Mouse (Mus musculus): ENCODE data around the gene Ier2.
A peak's percentile ranks its signal among the peaks of the same experiment; 100 is the strongest.
"Not testable (repeated sequence)": the region's sequence is repeated elsewhere in the genome, so short reads cannot be mapped to it uniquely, and the experiment has no call there.

The Ier2 gene

DNA sequence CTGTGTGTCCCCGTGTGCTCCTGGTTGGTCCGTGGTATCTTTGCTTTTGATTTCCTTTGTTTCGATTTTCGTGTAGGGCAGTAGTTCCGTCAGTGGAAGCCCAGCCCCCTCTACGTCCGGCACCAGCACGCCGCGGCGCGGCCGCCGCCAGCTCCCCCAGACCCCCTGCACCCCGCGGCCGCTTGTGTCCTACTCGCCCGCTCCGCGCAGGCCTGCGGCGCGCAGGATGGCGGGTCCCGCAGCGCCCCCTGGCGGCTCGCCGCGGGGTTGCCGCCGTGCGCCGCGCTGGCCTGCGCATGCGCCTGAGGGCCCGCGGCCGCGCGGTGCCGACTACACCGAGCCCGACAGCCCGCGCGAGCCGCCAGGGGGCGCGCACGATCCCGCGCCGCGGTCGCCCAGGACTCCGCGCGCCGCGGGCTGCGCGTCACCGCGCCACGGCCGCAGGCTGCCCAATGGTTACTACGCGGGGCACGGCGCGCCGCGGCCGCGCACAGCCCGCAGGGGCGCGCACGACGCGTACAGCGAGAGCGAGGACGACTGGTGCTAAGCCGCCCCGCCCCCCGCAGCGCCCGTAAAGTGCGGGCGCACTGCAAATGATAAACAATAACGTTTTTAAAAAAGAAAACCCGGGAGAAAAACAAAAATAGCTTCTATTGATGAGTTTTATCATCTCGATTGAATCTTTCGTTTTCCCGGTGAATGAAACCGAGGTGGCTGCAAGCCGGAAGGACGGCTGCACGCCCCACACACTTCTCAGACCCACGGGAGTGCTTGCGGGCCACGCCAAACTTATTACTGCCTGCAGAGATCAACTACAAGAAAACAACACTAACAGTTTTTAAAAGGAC lies 23.3 kb downstream of the Ier2 start:
- peak; percentile 92 for DNase-seq (ENCODE audit: low spot score)

DNA sequence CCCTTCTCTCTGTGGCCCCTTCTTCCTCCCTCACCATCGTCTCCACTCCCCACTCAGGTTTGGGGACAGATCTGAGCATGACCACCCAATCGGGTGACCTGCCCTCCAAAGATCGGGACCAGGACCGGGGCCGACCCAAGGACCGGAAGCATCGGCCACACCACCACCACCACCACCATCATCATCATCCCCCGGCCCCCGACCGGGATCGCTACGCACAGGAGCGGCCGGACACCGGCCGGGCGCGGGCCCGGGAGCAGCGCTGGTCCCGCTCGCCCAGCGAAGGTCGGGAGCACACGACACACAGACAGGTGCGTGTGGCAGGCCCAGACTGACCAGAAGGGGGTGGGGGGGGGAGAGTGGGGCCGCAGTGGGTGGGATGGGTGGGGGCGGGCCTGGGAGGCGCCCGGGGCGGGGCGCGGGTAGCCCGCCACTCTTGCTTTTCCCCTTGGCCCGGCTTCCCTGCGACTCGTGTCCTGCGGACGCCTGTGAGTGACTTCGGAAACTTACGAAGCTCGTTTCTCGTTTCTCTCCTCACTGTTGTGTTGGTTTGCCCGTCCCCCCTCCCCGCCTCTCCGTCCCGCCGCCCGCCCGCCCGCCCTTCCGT lies 24.0 kb downstream of the Ier2 start:
- DNase-seq (ENCODE audit: low spot score) = peak; percentile 23

DNA sequence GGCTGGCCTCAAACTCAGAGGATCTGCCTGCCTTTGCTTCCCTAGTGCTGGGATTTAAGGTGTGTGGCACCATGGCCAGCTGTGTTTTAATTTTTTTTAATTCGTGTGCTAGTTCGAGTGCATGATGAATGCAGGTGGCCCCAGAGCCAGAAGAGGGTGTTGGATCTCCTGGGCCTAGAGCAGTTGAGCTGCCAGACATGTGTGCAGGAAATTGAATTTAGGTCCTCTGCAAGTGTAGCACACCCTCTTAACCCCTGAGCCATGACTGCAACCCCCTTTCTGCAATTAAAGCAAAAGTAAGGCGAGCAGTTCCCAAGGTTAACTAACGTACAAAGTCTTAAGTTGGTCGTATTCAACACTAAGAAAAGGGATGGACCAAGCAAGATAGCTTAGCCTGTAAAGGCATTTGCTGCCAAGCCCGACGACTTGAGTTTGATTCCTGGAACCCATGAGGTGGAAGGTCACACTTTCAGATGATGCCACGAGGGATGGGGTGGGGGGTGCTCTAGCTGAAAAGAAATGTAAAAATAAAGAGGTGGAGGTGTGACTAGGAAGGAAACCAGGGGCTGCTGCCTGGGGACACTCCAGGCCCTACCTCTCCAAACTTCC lies 24.6 kb downstream of the Ier2 start:
- no peak for DNase-seq (ENCODE audit: low spot score)

DNA sequence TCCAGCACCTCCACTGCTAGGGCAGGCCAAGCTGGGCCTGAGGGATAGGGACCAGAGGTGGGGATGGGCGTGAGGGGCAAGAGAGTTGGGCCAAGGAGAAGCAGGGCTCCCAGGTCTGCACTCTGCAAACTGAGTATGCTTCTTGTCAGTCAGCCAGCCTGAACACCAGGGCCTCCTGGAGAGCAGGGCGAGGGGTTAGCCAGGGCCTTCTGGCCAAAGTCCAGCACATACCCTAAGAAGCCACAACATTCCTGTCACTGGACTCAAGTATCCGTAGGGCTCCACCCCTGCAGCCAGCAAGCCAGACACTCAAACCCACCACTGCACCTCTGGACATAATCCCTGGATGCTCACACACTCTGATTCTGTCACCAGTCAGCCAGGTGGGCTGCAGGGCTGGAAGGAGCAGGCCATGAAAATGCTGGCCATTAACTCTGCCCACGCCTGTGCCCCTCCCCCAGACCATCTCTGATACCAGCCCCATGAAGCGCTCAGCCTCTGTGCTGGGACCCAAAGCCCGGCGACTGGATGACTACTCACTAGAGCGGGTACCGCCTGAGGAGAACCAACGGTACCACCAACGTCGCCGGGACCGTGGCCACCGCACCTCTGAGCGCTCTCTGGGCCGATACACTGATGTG lies 26.5 kb downstream of the Ier2 start:
- DNase-seq (ENCODE audit: low spot score) = no peak

DNA sequence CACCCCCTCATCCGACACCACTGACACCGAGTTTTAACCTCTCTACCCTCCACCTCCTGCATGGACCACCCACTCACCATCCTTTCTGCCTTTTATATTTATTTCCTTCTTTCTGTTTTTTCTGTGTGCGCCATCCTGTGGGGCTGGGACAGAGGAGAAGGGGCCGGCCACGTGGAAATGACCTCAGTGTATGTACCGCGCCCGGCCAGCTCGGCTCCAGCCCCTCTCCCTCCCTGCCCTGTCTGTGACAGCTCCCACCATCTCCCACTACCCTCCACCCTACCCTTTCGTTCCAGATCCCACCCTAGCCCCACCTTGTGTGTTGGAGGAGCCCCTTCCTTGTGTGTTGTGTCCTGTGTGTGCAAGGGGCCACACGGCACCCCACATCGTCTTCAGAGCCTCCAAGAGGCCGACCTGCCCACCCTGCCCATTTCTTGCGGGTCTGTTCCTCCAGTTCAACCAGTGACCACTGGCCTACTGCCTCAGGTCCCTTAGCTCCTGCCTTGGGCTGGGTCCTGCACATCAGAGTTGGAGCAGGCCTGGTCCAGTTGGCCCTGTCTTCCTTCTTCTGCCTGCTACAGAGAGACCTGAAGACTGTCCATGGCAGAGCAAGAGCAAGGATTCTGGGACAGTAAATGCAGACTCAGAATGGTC lies 27.1 kb downstream of the Ier2 start:
- no peak for DNase-seq (ENCODE audit: low spot score)

DNA sequence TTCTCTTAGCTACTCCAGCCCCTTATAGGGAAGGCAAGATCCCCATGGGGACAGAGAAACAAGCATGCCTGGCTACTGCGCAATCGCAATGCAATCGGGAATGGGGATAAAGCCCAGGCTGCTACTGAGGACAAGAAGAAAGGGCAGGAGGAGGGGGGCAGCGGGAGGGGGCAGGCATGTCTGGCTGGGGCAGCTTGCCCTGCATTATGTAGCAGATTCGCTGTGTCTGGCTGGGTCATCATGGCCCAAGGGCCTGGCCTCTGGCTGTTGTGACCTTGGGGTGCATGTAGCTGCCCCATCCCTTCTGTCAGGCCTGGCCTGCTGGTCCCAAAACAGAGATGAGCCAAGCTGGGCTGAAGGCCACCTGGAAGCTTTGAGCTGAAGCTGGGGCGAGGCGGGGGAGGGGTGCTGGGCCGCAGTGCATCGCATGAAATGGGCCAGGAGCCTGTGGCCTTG lies 27.8 kb downstream of the Ier2 start:
- DNase-seq (ENCODE audit: low spot score) = peak; percentile 43

DNA sequence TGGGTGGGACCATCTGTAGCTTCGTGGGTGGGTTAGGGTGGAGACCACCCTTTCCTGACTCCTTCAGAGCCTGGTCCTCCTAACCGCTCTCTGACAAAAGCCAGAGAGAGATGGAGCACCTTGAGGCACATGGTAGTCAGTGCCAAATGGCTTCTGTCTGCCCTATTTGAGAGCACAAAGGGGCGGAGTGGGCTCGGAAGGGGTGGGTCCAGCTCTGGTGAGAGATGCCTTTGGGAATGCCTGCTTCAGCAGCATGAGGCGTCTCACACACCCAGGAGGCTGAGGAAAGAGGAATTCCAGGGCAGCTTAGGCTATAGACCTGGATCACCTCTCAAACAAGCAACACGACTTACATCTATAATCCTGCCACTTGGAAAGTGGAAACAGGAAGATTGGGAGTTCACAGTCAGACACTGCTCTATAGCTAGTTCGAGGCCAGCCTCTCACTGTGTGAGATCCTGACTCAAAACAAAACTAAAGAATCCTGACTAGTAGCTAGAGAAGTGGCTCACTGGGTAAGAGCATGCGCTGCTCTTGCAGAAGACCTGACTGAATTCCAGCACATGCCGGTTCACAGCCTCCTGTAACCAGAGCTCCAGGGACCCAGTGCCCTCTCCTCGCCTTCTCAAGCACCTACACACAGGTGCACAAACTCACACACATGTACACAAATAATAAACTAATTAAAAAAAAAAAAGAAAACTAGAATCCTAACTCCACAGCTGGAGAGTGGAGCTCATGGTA lies 28.6 kb downstream of the Ier2 start:
- DNase-seq (ENCODE audit: low spot score) = no peak

DNA sequence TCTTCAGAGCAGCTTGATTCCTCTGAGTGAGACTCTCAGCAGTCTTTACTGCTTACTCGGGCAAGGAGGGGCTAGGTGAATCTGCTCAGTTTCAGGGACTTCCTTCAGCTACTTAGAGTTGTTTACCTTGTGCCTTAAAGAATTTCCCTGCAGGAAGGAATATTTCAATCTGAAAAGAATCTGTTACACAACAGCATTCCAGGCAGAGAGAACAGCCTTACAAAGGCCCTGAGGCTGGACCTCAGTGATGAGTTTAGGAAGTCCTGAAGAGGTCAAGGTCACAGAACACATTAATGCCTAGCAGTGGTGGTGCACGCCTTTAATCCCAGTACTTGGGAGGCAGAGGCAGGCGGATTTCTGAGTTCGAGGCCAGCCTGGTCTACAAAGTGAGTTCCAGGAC lies 30.8 kb downstream of the Ier2 start:
- no peak for DNase-seq (ENCODE audit: low spot score)

DNA sequence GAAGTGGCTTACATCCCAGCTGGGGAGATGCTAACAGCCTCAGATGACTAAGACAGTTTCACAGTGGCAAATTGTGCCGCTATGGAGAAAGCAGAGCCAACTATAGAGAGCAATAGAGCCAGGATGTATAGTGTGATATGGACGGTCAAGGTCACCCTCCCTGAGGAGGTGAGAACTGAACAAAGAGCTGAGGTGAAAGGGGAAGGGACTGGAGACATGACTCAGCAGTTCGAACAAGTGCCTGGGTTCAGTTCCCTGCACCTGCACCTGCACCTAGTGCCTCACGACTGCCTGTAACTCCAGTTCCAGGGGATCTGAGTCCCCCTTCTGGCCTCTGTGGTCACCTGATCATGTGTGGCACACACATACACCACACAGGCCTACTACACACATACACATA lies 32.5 kb downstream of the Ier2 start:
- DNase-seq (ENCODE audit: low spot score) = no peak

DNA sequence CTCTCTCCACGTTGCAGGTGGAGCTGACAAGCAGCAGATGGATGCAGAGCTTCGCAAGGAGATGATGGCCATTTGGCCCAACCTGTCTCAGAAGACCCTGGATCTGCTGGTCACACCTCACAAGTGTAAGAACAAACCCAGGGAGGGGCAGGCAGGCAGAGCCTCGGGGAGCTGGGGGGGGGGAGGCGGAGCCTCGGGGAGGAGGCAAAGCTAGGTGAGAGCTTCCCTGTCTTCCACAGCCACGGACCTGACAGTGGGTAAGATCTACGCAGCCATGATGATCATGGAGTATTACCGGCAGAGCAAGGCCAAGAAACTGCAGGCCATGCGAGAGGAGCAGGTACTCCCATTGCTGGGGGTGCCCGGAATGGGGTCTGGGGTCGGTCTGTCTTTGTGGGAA lies 33.1 kb downstream of the Ier2 start:
- no peak for DNase-seq (ENCODE audit: low spot score)

DNA sequence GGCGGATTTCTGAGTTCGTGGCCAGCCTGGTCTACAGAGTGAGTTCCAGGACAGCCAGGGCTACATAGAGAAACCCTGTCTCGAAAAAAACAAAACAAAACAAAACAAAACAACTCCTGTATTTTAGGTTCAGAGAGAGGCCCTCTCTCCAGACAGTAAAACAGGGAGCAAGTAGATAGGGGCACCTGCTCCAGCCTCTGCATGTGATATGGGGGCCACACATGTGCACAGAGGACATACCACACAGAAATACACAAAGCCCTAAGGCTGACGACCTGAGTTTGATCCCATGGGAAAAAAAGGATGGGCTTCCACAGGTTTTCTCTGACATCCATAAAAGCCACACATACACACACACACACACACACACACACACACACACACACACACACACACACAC lies 39.2 kb downstream of the Ier2 start:
- DNase-seq (ENCODE audit: low spot score) = not testable (repeated sequence)

DNA sequence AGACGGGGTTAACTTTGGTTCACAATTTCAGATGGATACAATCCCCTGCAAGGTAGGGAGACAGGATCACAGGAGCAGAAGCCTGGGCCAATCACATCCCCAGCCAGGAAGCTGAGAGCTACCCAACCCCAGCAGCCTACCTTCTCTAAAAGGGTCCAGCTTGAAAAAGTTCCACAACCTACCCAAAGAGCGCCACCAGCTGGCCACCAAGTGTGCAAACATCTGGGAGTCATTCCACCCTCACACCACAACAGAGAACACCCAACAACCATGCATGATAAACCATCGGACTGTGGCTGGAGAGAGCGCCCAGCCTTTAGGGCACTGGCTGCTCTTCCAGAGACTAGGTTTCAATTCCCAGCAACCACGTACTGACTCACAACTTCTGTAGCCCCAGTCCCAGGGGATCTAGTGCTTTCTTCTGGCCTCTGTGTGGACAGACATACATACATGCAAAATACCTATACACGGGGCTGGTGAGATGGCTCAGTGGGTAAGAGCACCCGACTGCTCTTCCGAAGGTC lies 41.5 kb downstream of the Ier2 start:
- no peak for DNase-seq (ENCODE audit: low spot score)

DNA sequence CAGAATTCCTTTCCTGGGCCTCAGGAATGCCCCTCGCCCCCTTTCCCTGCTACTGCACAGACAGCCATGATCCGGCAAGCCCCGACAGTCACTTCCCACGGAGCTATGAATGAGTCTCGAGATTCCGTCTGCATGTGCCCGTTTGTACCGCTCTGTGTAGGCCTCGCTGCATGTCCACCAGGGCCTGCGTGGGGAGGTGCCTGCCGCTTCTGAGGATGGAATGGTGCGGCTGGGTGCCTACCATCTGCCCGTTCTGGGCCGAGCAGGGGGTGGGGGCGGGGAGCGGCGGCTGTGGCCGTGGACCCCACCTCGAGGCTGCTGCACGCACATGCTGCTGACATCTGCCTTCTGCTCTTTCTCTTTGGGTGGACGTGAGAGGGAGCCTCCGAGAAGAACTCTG lies 45.6 kb downstream of the Ier2 start:
- DNase-seq (ENCODE audit: low spot score) = no peak

DNA sequence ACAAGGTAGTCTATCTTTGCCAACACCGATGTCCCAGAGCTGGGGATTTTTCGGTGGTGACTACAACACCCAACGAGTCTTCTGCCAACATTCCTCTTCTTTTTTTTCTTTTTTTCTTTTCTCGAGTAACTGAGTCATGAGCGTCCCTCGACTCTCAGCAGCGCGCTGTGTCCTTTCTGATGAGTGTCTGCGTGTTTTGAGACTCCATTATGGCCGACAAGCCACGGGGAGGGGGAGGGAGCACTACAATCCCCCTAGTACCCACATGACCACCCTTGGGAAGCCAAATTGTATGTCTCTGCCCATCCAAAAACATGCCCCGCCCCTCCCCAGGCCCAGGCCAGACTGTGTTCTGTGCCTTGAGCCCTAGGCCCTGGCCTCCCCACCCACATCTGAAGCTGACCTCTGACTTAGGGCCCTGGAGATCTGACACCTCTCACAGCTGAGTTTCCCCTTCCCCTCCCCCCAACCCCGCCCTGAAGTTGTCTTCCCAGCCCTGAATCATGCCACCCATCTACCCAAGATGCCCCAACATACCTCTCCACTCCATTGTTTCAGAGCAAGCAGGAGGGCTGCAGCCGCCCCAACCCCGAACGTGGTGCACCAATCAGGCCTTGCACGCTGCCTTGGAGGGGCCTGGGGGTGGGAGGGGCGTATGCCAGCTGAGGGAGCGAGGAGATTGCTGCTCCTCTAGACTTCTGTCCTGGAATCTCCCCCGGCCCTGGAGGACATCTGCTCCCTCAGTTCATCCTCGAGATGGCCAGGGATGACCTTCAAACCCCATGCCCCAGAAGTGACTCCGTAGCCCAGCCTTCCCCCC lies 46.8 kb downstream of the Ier2 start:
- DNase-seq (ENCODE audit: low spot score) = no peak

DNA sequence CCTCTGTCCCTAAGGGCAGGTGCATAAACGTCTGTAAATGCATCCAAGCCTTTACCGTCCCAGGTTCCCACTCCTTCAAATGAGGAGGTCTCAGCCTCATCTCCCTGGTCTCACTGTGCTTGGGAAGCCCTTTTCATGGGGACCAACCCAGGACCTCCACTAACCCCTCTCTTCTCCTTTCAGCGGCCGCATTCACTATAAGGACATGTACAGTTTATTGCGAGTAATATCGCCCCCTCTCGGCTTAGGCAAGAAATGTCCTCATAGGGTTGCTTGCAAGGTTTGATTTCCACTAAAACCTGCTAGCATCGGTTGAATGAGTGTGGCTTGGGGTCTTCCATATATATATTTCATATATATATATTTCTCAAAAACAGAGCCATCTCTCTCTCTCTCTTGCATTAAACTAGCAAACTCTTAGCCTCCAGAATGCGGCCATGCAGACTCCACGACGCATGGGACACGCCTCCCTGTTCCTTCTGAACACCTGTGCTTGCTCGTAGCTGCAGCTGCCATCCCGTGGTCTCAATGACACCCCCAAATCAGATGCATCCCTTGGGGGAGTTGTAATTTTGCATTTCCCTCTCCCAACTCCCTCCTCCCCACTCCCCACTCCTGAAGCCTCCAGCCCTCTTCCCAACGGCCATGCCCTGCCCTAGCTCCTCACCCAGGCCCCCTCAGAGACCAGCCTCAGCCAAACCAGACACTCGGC lies 48.0 kb downstream of the Ier2 start:
- DNase-seq (ENCODE audit: low spot score) = no peak
